In genomic region chr16:4871926-4872325, GRCm38 (mm10) we compare ENCODE assay signal across 21 mouse cellular contexts. TPM values are rescaled to one million over a fixed set of nuclear protein-coding genes. Genes with fewer than 3 reads are reported as not detected.
A peak's percentile ranks its signal among the peaks of the same experiment; 100 is the strongest.
DNase-seq lines count a peak whose midpoint lies in the region; ATAC-seq and TF ChIP-seq lines count a peak whose summit lies in the region.
"Had no signal": no experiment of that assay in that cellular context is flagged by ENCODE, and none has a peak within 500 bp of the region (broad histone marks: within the 10 kb centered on the region; RNA-seq: fewer than 3 reads in every experiment).

No protein-coding gene starts in this region.

- H3K36me3 ChIP-seq in heart, adult 2 months (ENCODE audit: control insufficient read depth, insufficient read depth, low read length): no peaks in the 10 kb centered on the region
- H3K36me3 ChIP-seq in midbrain, embryonic 11.5 days (ENCODE audit: control insufficient read depth, insufficient read depth, low read length): no peaks in the 10 kb centered on the region
- H3K36me3 ChIP-seq in midbrain, postnatal 0 days (ENCODE audit: insufficient read depth, low read length): peaks cover 15% of the 10 kb centered on the region; the same call in 1 of the 2 replicates
- H3K36me3 ChIP-seq in lung, postnatal 0 days (ENCODE audit: insufficient read depth, low read length): peaks cover 13% of the 10 kb centered on the region; the same call in 1 of the 2 replicates

- no peak for TF ChIP-seq POLR2A in heart, adult 2 months (IDR thresholded peaks at IDR 0.05; ENCODE audit: insufficient read depth, low read depth, low read length)

- H3K9me3 ChIP-seq in midbrain, embryonic 11.5 days (ENCODE audit: control insufficient read depth, low read length): no peaks in the 10 kb centered on the region
- H3K9me3 ChIP-seq in midbrain, postnatal 0 days (ENCODE audit: low read length): no peaks in the 10 kb centered on the region
- H3K9me3 ChIP-seq in lung, postnatal 0 days (ENCODE audit: low read length): no peaks in the 10 kb centered on the region
- H3K9me3 ChIP-seq: embryonic facial prominence, embryonic 12.5 days; forebrain, embryonic 15.5 days; heart, embryonic 13.5 days; hindbrain, embryonic 13.5 days had no signal

- intact Hi-C loops in heart, adult 2 months (cut with DNase I): no loop called here

- no peak for TF ChIP-seq CTCF in heart, adult 2 months (IDR thresholded peaks at IDR 0.05)
- no peak for TF ChIP-seq CTCF in midbrain, postnatal 0 days (IDR thresholded peaks at IDR 0.05)
- no peak for TF ChIP-seq CTCF in lung, postnatal 0 days (IDR thresholded peaks at IDR 0.05)

- H3K27me3 ChIP-seq in heart, adult 2 months (ENCODE audit: control insufficient read depth, insufficient read depth, low read length): no peaks in the 10 kb centered on the region
- H3K27me3 ChIP-seq in midbrain, embryonic 11.5 days (ENCODE audit: control insufficient read depth, insufficient read depth, low read length): no peaks in the 10 kb centered on the region
- H3K27me3 ChIP-seq in midbrain, postnatal 0 days (ENCODE audit: insufficient read depth, low read length): no peaks in the 10 kb centered on the region
- H3K27me3 ChIP-seq in lung, postnatal 0 days (replicated peaks; ENCODE audit: insufficient read depth, low read length): no peaks in the 10 kb centered on the region
- H3K27me3 ChIP-seq: embryonic facial prominence, embryonic 12.5 days; forebrain, embryonic 15.5 days; heart, embryonic 13.5 days; hindbrain, embryonic 13.5 days had no signal

- no peak overlapping the region for H3K9ac ChIP-seq in heart, adult 2 months (ENCODE audit: low read depth, low read length)
- H3K9ac ChIP-seq in midbrain, embryonic 11.5 days (ENCODE audit: low read length): no peak overlapping the region
- no peak overlapping the region for H3K9ac ChIP-seq in midbrain, postnatal 0 days (replicated peaks; ENCODE audit: low read length, poor library complexity, severe bottlenecking)
- H3K9ac ChIP-seq in lung, postnatal 0 days (replicated peaks; ENCODE audit: low read depth): no peak overlapping the region
- H3K9ac ChIP-seq: embryonic facial prominence, embryonic 12.5 days; forebrain, embryonic 15.5 days; heart, embryonic 13.5 days; hindbrain, embryonic 13.5 days had no signal

- H3K4me2 ChIP-seq in midbrain, embryonic 11.5 days: no peak overlapping the region
- H3K4me2 ChIP-seq in midbrain, postnatal 0 days (ENCODE audit: low read depth, low read length, poor library complexity, severe bottlenecking): no peak overlapping the region
- H3K4me2 ChIP-seq in lung, postnatal 0 days (replicated peaks; ENCODE audit: low read depth, low read length): no peak overlapping the region
- H3K4me2 ChIP-seq: embryonic facial prominence, embryonic 12.5 days; forebrain, embryonic 15.5 days; heart, embryonic 13.5 days; hindbrain, embryonic 13.5 days had no signal

- no peak overlapping the region; the same call in 1 of the 2 replicates for H3K27ac ChIP-seq in heart, adult 2 months
- no peak overlapping the region for H3K27ac ChIP-seq in midbrain, embryonic 11.5 days (ENCODE audit: low read depth, low read length)
- no peak overlapping the region for H3K27ac ChIP-seq in midbrain, postnatal 0 days (ENCODE audit: low read depth, low read length)
- peak overlapping the region; percentile 64; the same call in 1 of the 2 replicates for H3K27ac ChIP-seq in lung, postnatal 0 days (ENCODE audit: low read length)
- H3K27ac ChIP-seq: embryonic facial prominence, embryonic 12.5 days; forebrain, embryonic 15.5 days; heart, embryonic 13.5 days; hindbrain, embryonic 13.5 days; hindbrain, postnatal 0 days had no signal

- WGBS in heart, adult 2 months: 39% methylated on average over 2 of the region's 2 CpGs
- WGBS in midbrain, embryonic 11.5 days: 83% methylated on average over 2 of the region's 2 CpGs
- WGBS in midbrain, postnatal 0 days: 87% methylated on average over 2 of the region's 2 CpGs
- WGBS in lung, postnatal 0 days: 27% methylated on average over 2 of the region's 2 CpGs

- ATAC-seq in midbrain, embryonic 11.5 days (ENCODE audit: low FRiP score): no peak
- no peak for ATAC-seq in midbrain, postnatal 0 days (ENCODE audit: low FRiP score)
- peak; percentile 79 for ATAC-seq in lung, postnatal 0 days
- ATAC-seq: forebrain, embryonic 15.5 days; hindbrain, postnatal 0 days had no signal

- H3K79me2 ChIP-seq in heart, adult 2 months (replicated peaks; ENCODE audit: control insufficient read depth, insufficient read depth, low read length): 0 out of 2 replicates have a peak, but pooled peaks cover 1% of the 10 kb centered on the region

- H3K4me1 ChIP-seq in heart, adult 2 months (ENCODE audit: control insufficient read depth, insufficient read depth, low read length): peaks cover 5% of the 10 kb centered on the region
- no peaks in the 10 kb centered on the region for H3K4me1 ChIP-seq in midbrain, embryonic 11.5 days (ENCODE audit: control insufficient read depth, insufficient read depth, low read length)
- no peaks in the 10 kb centered on the region for H3K4me1 ChIP-seq in midbrain, postnatal 0 days (ENCODE audit: insufficient read depth, low read length)
- H3K4me1 ChIP-seq in lung, postnatal 0 days (ENCODE audit: insufficient read depth, low read depth, low read length): 0 out of 2 replicates have a peak, but pooled peaks cover 4% of the 10 kb centered on the region

- peak; percentile 50; the same call in 1 of the 2 replicates for TF ChIP-seq EP300 in heart, adult 2 months (IDR thresholded peaks at IDR 0.05; ENCODE audit: insufficient read depth, low read depth, low read length)
- peak; percentile 51; the same call in 1 of the 2 replicates for TF ChIP-seq EP300 in lung, postnatal 0 days (IDR thresholded peaks at IDR 0.05)

- no peak for DNase-seq in heart, adult 2 months
- no peak for DNase-seq in heart, adult 11 months
- DNase-seq in midbrain, embryonic 11.5 days (ENCODE audit: low spot score, missing footprints): peak; percentile 68
- no peak for DNase-seq in midbrain, postnatal 0 days (ENCODE audit: low spot score)
- DNase-seq in lung, postnatal 0 days (ENCODE audit: low spot score): peak; percentile 86
- DNase-seq in lung, postnatal 4 days: peak; percentile 46 to 76
- DNase-seq in kidney, postnatal 4 days: no peak
- no peak for DNase-seq in ovary, adult 18-20 months (ENCODE audit: low spot score)
- DNase-seq: adrenal gland, adult 2 months; adrenal gland, postnatal 25 days; B cell, adult 2 months; cerebellum, adult 11-12 months; cerebellum, postnatal 25 days; gastrocnemius, postnatal 10 days; heart, postnatal 10 days had no signal

- no peak overlapping the region for H3K4me3 ChIP-seq in heart, adult 2 months
- H3K4me3 ChIP-seq in midbrain, embryonic 11.5 days (ENCODE audit: low read depth, low read length): no peak overlapping the region
- no peak overlapping the region for H3K4me3 ChIP-seq in midbrain, postnatal 0 days (ENCODE audit: low read depth, low read length)
- no peak overlapping the region for H3K4me3 ChIP-seq in lung, postnatal 0 days (ENCODE audit: low read depth, low read length)
- H3K4me3 ChIP-seq: embryonic facial prominence, embryonic 12.5 days; forebrain, embryonic 15.5 days; heart, embryonic 13.5 days; hindbrain, embryonic 13.5 days had no signal

RNA-seq across cellular contexts. Expression of gene Ubald1, which starts 8.2 kb away (rescaled TPM):
- 10 to 100 TPM; 17.2 to 18.3 TPM for total RNA-seq in heart, adult 2 months (2021)
- polyA plus RNA-seq in heart, adult 2 months (2012; rRNA removed): 18.2 and 24.5 TPM in 2 replicates
- 22.1 and 22.2 TPM in 2 replicates for polyA plus RNA-seq in midbrain, embryonic 11.5 days (2014; fragmentation: Nextera tagmentation; extraction: Ambion mirVana)
- total RNA-seq in midbrain, postnatal 0 days (2014; rRNA removed): 30.3 and 35.0 TPM in 2 replicates
- polyA plus RNA-seq in midbrain, postnatal 0 days (2015; fragmentation: Nextera tagmentation; extraction: Ambion mirVana): 79.9 and 82.5 TPM in 2 replicates
- polyA plus RNA-seq in lung, postnatal 0 days (2015; fragmentation: Nextera tagmentation; extraction: Ambion mirVana): 33.7 and 39.5 TPM in 2 replicates

RNA-seq across cellular contexts. Expression of gene Mgrn1, which starts 14.1 kb away (rescaled TPM):
- total RNA-seq in heart, adult 2 months (2021): 100 to 1,000 TPM; 148 to 168 TPM
- 274 and 284 TPM in 2 replicates for polyA plus RNA-seq in heart, adult 2 months (2012; rRNA removed)
- polyA plus RNA-seq in midbrain, embryonic 11.5 days (2014; fragmentation: Nextera tagmentation; extraction: Ambion mirVana): 63.8 and 66.9 TPM in 2 replicates
- 199 and 221 TPM in 2 replicates for total RNA-seq in midbrain, postnatal 0 days (2014; rRNA removed)
- polyA plus RNA-seq in midbrain, postnatal 0 days (2015; fragmentation: Nextera tagmentation; extraction: Ambion mirVana): 117 and 127 TPM in 2 replicates
- polyA plus RNA-seq in lung, postnatal 0 days (2015; fragmentation: Nextera tagmentation; extraction: Ambion mirVana): 75.6 and 76.7 TPM in 2 replicates

RNA-seq across cellular contexts. Expression of gene 4930562C15Rik, which starts 36.7 kb away (rescaled TPM):
- total RNA-seq in heart, adult 2 months (2021): not detected
- polyA plus RNA-seq in heart, adult 2 months (2012; rRNA removed): 0.23 TPM in 1 of 2 replicates, not detected in the other
- 0.29 TPM in 1 of 2 replicates, not detected in the other for polyA plus RNA-seq in midbrain, embryonic 11.5 days (2014; fragmentation: Nextera tagmentation; extraction: Ambion mirVana)
- total RNA-seq in midbrain, postnatal 0 days (2014; rRNA removed): not detected in 2 replicates
- 0.47 TPM in 1 of 2 replicates, not detected in the other for polyA plus RNA-seq in midbrain, postnatal 0 days (2015; fragmentation: Nextera tagmentation; extraction: Ambion mirVana)
- polyA plus RNA-seq in lung, postnatal 0 days (2015; fragmentation: Nextera tagmentation; extraction: Ambion mirVana): 2.2 and 2.4 TPM in 2 replicates
- total RNA-seq: adrenal gland, adult 2 months; adrenal gland, postnatal 25 days; gastrocnemius, postnatal 10 days; heart, postnatal 10 days; hindbrain, postnatal 0 days had no signal
- polyA plus RNA-seq: adrenal gland, adult 2 months; cortical plate, adult 2 months had no signal

Comparison
In these comparisons a context has a peak if more than half of its experiments do, and no peak if none do; other contexts are left out.
1. DNase-seq: peak in midbrain, embryonic 11.5 days (single experiment), lung, postnatal 0 days (single experiment) and lung, postnatal 4 days (2 of 2); none in heart, adult 2 months (0 of 2), heart, adult 11 months (single experiment), midbrain, postnatal 0 days (single experiment), kidney, postnatal 4 days (0 of 2) and ovary, adult 18-20 months (single experiment).